In the genomic region with DNA sequence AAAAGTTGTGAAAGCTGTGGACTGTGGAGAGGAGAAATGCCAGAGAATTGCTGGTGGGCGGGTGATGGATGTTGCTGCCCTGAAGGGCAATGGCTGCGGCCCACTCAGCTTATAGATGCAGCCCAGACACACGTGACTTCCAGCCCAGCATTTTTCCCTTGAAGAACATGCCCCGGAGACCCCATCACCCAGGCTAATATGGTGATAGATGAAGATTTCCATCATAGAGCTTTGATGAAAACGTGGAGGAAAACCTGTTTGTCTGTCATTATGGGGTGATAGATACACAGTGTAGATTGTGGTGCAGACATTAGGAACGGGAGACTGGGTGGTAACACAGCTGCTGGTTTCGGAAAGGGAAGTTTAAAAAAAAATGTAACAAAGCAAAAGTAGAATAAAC, we compare ENCODE assay signal across 31 mouse cellular contexts. TPM values are rescaled to one million over a fixed set of nuclear protein-coding genes. Genes with fewer than 3 reads are reported as not detected.
"Had no signal": no experiment of that assay in that cellular context is flagged by ENCODE, and none has a peak within 500 bp of the region (broad histone marks: within the 10 kb centered on the region; RNA-seq: fewer than 3 reads in every experiment).

No protein-coding gene starts in this region.

- H3K9ac ChIP-seq: forebrain, postnatal 0 days; heart, embryonic 13.5 days; heart, embryonic 15.5 days; hindbrain, embryonic 14.5 days; intestine, embryonic 15.5 days; limb, embryonic 12.5 days had no signal

- H3K27me3 ChIP-seq: heart, embryonic 13.5 days; heart, embryonic 15.5 days; intestine, embryonic 15.5 days; limb, embryonic 12.5 days had no signal

- H3K27ac ChIP-seq: gastrocnemius, adult 2 months; heart, adult 2 months; heart, embryonic 13.5 days; heart, embryonic 15.5 days; hindbrain, embryonic 10.5 days; hindbrain, embryonic 14.5 days; intestine, embryonic 15.5 days; layer of hippocampus, adult 2 months; left cerebral cortex, adult 2 months; limb, embryonic 10.5 days; limb, embryonic 12.5 days had no signal

- H3K4me3 ChIP-seq: gastrocnemius, adult 2 months; heart, adult 2 months; heart, embryonic 13.5 days; heart, embryonic 15.5 days; hindbrain, embryonic 10.5 days; intestine, embryonic 15.5 days; layer of hippocampus, adult 2 months; left cerebral cortex, adult 2 months; limb, embryonic 10.5 days; limb, embryonic 12.5 days had no signal

- ATAC-seq: forebrain, postnatal 0 days; hindbrain, embryonic 16.5 days; inflammation-experienced regulatory T-cells, adult 6 months; intestine, embryonic 15.5 days; intestine, postnatal 0 days had no signal

- H3K9me3 ChIP-seq: heart, embryonic 15.5 days; hindbrain, embryonic 10.5 days; intestine, embryonic 15.5 days; limb, embryonic 10.5 days; limb, embryonic 12.5 days had no signal

- H3K4me2 ChIP-seq: heart, embryonic 11.5 days; heart, embryonic 13.5 days; heart, embryonic 15.5 days; hindbrain, embryonic 14.5 days; intestine, embryonic 15.5 days; limb, embryonic 12.5 days had no signal

- DNase-seq: forebrain, postnatal 0 days; gastrocnemius, adult 2 months; gastrocnemius, postnatal 10 days; gastrocnemius, postnatal 25 days; heart, adult 2 months; heart, postnatal 4 days; kidney, adult 18-20 months; kidney, adult 8-10 months; kidney, postnatal 10 days; kidney, postnatal 25 days; kidney, postnatal 4 days; liver had no signal

- H3K4me1 ChIP-seq: heart, embryonic 15.5 days; hindbrain, embryonic 10.5 days; intestine, embryonic 15.5 days had no signal

- H3K36me3 ChIP-seq: heart, embryonic 13.5 days; heart, embryonic 15.5 days; hindbrain, embryonic 10.5 days; intestine, embryonic 15.5 days; limb, embryonic 10.5 days; limb, embryonic 12.5 days had no signal

RNA-seq across cellular contexts. Expression of gene Fam216b, which starts 31.4 kb away (rescaled TPM):
- total RNA-seq: gastrocnemius, adult 2 months; gastrocnemius, postnatal 10 days; gastrocnemius, postnatal 25 days; gastrocnemius, postnatal 4 days; granulocyte monocyte progenitor cell, adult 5-6 weeks; heart, adult 2 months; heart, postnatal 25 days; left cerebral cortex, adult 2 months had no signal
- polyA plus RNA-seq: heart, embryonic 11.5 days; heart, embryonic 13.5 days; hindbrain, embryonic 10.5 days; inflammation-experienced regulatory T-cells, adult 6 months; intestine, embryonic 15.5 days; kidney, embryonic 14.5 days; kidney, embryonic 16.5 days; limb, embryonic 10.5 days; limb, embryonic 12.5 days; limb, embryonic 14.5 days had no signal
